Mouse (Mus musculus): ENCODE measurements around the gene Tmem269. TPM values are rescaled to one million over a fixed set of nuclear protein-coding genes. Genes with fewer than 3 reads are reported as not detected.

Tmem269 gene
- polyA plus RNA-seq (2017; shearing (Covaris generic)) = 0.63 TPM

GRCm38 (mm10) chr4:119218169-119218568, at the start of gene Tmem269:
TSS of gene Tmem269 (minus strand) at chr4:119218217.

GRCm38 (mm10) chr4:119255351-119255750, 37.3 kb upstream of the Tmem269 start, which contains the start of gene Cldn19:
TSS of gene Cldn19 (plus strand) at chr4:119255414.

GRCm38 (mm10) chr4:119232410-119233255, 14.6 kb upstream of the Tmem269 start, which contains the start of the genes AU022252 and P3h1:
TSS of gene AU022252 (minus strand) at chr4:119232712.
TSS of gene P3h1 (plus strand) at chr4:119232915.

GRCm38 (mm10) chr4:119194909-119195581, 23.0 kb downstream of the Tmem269 start, which contains the start of gene Svbp:
TSS of gene Svbp (plus strand) at chr4:119195306.

GRCm38 (mm10) chr4:119189864-119190263, 28.2 kb downstream of the Tmem269 start, which contains the start of gene Ermap:
TSS of gene Ermap (minus strand) at chr4:119190011.

GRCm38 (mm10) chr4:119173851-119174453, 44.1 kb downstream of the Tmem269 start, which contains the start of gene Zfp691:
TSS of gene Zfp691 (minus strand) at chr4:119174195.

Other genes with a start within 250 kb of the Tmem269 start
- 94.9 TPM for gene Slc2a1, start 109.5 kb downstream of the Tmem269 start, polyA plus RNA-seq (2017; shearing (Covaris generic))
- 1.9 TPM for gene Zfp691, start 44.0 kb downstream of the Tmem269 start, polyA plus RNA-seq (2017; shearing (Covaris generic))
- gene Ermap, start 28.2 kb downstream of the Tmem269 start, polyA plus RNA-seq (2017; shearing (Covaris generic)) = 1.3 TPM
- gene Svbp, start 22.9 kb downstream of the Tmem269 start, polyA plus RNA-seq (2017; shearing (Covaris generic)) = 32.4 TPM
- 11.3 TPM for gene AU022252, start 14.5 kb upstream of the Tmem269 start, polyA plus RNA-seq (2017; shearing (Covaris generic))
- gene P3h1, start 14.7 kb upstream of the Tmem269 start, polyA plus RNA-seq (2017; shearing (Covaris generic)) = 1.5 TPM
- 0.44 TPM for gene Cldn19, start 37.2 kb upstream of the Tmem269 start, polyA plus RNA-seq (2017; shearing (Covaris generic))
- gene Ybx1, start 76.4 kb upstream of the Tmem269 start, polyA plus RNA-seq (2017; shearing (Covaris generic)) = 445 TPM
- 21.6 TPM for gene Ppih, start 102.3 kb upstream of the Tmem269 start, polyA plus RNA-seq (2017; shearing (Covaris generic))
- 0.71 TPM for gene Ccdc30, start 197.3 kb upstream of the Tmem269 start, polyA plus RNA-seq (2017; shearing (Covaris generic))
- 12.0 TPM for gene Ppcs, start 204.2 kb upstream of the Tmem269 start, polyA plus RNA-seq (2017; shearing (Covaris generic))
- not detected for gene Zmynd12, start 204.6 kb upstream of the Tmem269 start, polyA plus RNA-seq (2017; shearing (Covaris generic))